In genomic region chr2:97097965-97098364, GRCm38 (mm10) we compare ENCODE assay signal across 21 mouse cellular contexts.
DNase-seq lines count a peak whose midpoint lies in the region; ATAC-seq lines count a peak whose summit lies in the region.
"Had no signal": no experiment of that assay in that cellular context is flagged by ENCODE, and none has a peak within 500 bp of the region (broad histone marks: within the 10 kb centered on the region; RNA-seq: fewer than 3 reads in every experiment).

No protein-coding gene starts in this region.

- intact Hi-C loops in left cerebral cortex, postnatal 4 days (cut with DNase I) = no loop called here

- no peak overlapping the region for H3K4me3 ChIP-seq in forebrain, embryonic 14.5 days (ENCODE audit: low read depth, low read length)
- H3K4me3 ChIP-seq: left cerebral cortex, adult 2 months; limb, embryonic 12.5 days; liver, embryonic 13.5 days; lung, embryonic 15.5 days; neural tube, embryonic 13.5 days had no signal

- H3K4me2 ChIP-seq in forebrain, embryonic 14.5 days (ENCODE audit: low read length) = no peak overlapping the region
- H3K4me2 ChIP-seq: limb, embryonic 12.5 days; liver, embryonic 13.5 days; lung, embryonic 15.5 days; neural tube, embryonic 13.5 days had no signal

- H3K9me3 ChIP-seq in forebrain, embryonic 14.5 days (replicated peaks; ENCODE audit: control insufficient read depth, low read length) = no peaks in the 10 kb centered on the region
- H3K9me3 ChIP-seq: limb, embryonic 12.5 days; liver, embryonic 13.5 days; lung, embryonic 15.5 days; neural tube, embryonic 13.5 days had no signal

- no peaks in the 10 kb centered on the region for H3K36me3 ChIP-seq in forebrain, embryonic 14.5 days (ENCODE audit: control insufficient read depth, insufficient read depth, low read length)
- H3K36me3 ChIP-seq: limb, embryonic 12.5 days; liver, embryonic 13.5 days; lung, embryonic 15.5 days; neural tube, embryonic 13.5 days had no signal

- DNase-seq in embryo, embryonic 11 days = peak; percentile 2
- no peak for DNase-seq in embryo, embryonic 9.5 days (ENCODE audit: extremely low spot score)
- peak; percentile 3 for DNase-seq in left cerebral cortex, postnatal 4 days
- no peak for DNase-seq in left cerebral cortex, adult 9 months (ENCODE audit: low spot score in 2 of 2)
- peak; percentile 70 for DNase-seq in forebrain, embryonic 14.5 days (ENCODE audit: low spot score)
- peak; percentile 47 for DNase-seq in layer of hippocampus, adult 9-11 months
- DNase-seq in adrenal gland, postnatal 25 days = no peak
- DNase-seq in spleen, postnatal 4 days (ENCODE audit: low spot score in 2 of 2) = no peak
- DNase-seq: adrenal gland, adult 2 months; cerebellum, adult 8-10 months; gastrocnemius, postnatal 36 days; kidney, adult 18-20 months; kidney, postnatal 10 days; liver, embryonic 13.5 days; right cerebral cortex, postnatal 14 days; thymus, postnatal 36 days had no signal

- peak; percentile 63; the same call in 1 of the 2 replicates for ATAC-seq in forebrain, embryonic 14.5 days

- H3K27ac ChIP-seq in forebrain, embryonic 14.5 days (ENCODE audit: low read depth, low read length) = no peak overlapping the region
- H3K27ac ChIP-seq: left cerebral cortex, adult 2 months; limb, embryonic 12.5 days; liver, embryonic 13.5 days; lung, embryonic 15.5 days; neural tube, embryonic 13.5 days had no signal

- WGBS in forebrain, embryonic 14.5 days = 28% methylated on average over 3 of the region's 3 CpGs

- no peak overlapping the region for H3K9ac ChIP-seq in forebrain, embryonic 14.5 days (ENCODE audit: low read length)
- H3K9ac ChIP-seq: limb, embryonic 12.5 days; liver, embryonic 13.5 days; lung, embryonic 15.5 days; neural tube, embryonic 13.5 days had no signal

- no peaks in the 10 kb centered on the region for H3K4me1 ChIP-seq in forebrain, embryonic 14.5 days (ENCODE audit: control insufficient read depth, insufficient read depth, low read length)
- H3K4me1 ChIP-seq: limb, embryonic 12.5 days; liver, embryonic 13.5 days; lung, embryonic 15.5 days; neural tube, embryonic 13.5 days had no signal

- no peaks in the 10 kb centered on the region for H3K27me3 ChIP-seq in forebrain, embryonic 14.5 days (replicated peaks; ENCODE audit: control insufficient read depth, insufficient read depth, low read length)
- H3K27me3 ChIP-seq: CH12.LX; limb, embryonic 12.5 days; liver, embryonic 13.5 days; lung, embryonic 15.5 days; neural tube, embryonic 13.5 days had no signal

Comparison
In these comparisons a context has a peak if more than half of its experiments do, and no peak if none do; other contexts are left out.
1. DNase-seq: peak in embryo, embryonic 11 days (single experiment), left cerebral cortex, postnatal 4 days (single experiment), forebrain, embryonic 14.5 days (single experiment) and layer of hippocampus, adult 9-11 months (single experiment); none in embryo, embryonic 9.5 days (single experiment), left cerebral cortex, adult 9 months (0 of 2), adrenal gland, postnatal 25 days (single experiment) and spleen, postnatal 4 days (0 of 2).